Mouse (Mus musculus) limb, embryonic 14.5 days (tissue): ENCODE measurements around the gene Klhl7. TPM values are rescaled to one million over a fixed set of nuclear protein-coding genes. Genes with fewer than 3 reads are reported as not detected.

ENCODE experiments used
- ATAC-seq: fragments of 200-750 bp; cut with Nextera tagmentation; 2 replicates; pipeline ENCODE4 v1.8.0; 2017; ENCODE audit warnings: low read depth, moderate number of reproducible peaks, moderate TSS enrichment; ENCODE audit not compliant: low FRiP score
- DNase-seq: peaks from one replicate; pipeline ENCODE4 v3.0.0-alpha.2; 2015; ENCODE audit warnings: low spot score
- H3K27ac ChIP-seq: fragments of 300-500 bp; sonication (generic); replicated peaks from 2 replicates; pipeline ENCODE4 v1.5.1; 2014; ENCODE audit warnings: low read depth, mild to moderate bottlenecking, low read length, moderate library complexity, mixed read lengths
- H3K27me3 ChIP-seq: fragments of 300-500 bp; sonication (generic); 2 replicates; pipeline ENCODE4 v1.6.1; 2014; ENCODE audit warnings: low read length, mixed read lengths; ENCODE audit not compliant: control insufficient read depth, insufficient read depth
- H3K36me3 ChIP-seq: fragments of 300-500 bp; sonication (generic); 2 replicates; pipeline ENCODE4 v1.6.1; 2014; ENCODE audit warnings: mild to moderate bottlenecking, low read length, moderate library complexity, mixed read lengths; ENCODE audit not compliant: control insufficient read depth, insufficient read depth
- H3K4me1 ChIP-seq: fragments of 300-500 bp; sonication (generic); 2 replicates; pipeline ENCODE4 v1.6.1; 2014; ENCODE audit warnings: antibody characterized with exemption, low read length, mixed read lengths; ENCODE audit not compliant: control insufficient read depth, insufficient read depth
- H3K4me2 ChIP-seq: fragments of 300-500 bp; sonication (generic); replicated peaks from 2 replicates; pipeline ENCODE4 v1.6.1; 2014; ENCODE audit warnings: low read depth, mild to moderate bottlenecking, low read length, moderate library complexity; ENCODE audit not compliant: severe bottlenecking
- H3K4me3 ChIP-seq: fragments of 300-500 bp; sonication (generic); replicated peaks from 2 replicates; pipeline ENCODE4 v1.5.1; 2014; ENCODE audit warnings: low read length
- H3K9ac ChIP-seq: fragments of 300-500 bp; sonication (generic); 2 replicates; pipeline ENCODE4 v1.6.1; 2014; ENCODE audit warnings: mild to moderate bottlenecking, low read depth, low read length, moderate library complexity; ENCODE audit not compliant: severe bottlenecking
- H3K9me3 ChIP-seq: fragments of 300-500 bp; sonication (generic); 2 replicates; pipeline ENCODE4 v1.6.1; 2016; ENCODE audit warnings: low read length; ENCODE audit not compliant: control insufficient read depth
- POLR2A ChIP-seq: fragments of 200-500 bp; IDR thresholded peaks from 2 replicates; pipeline ENCODE4 v1.8.0; 2012; ENCODE audit warnings: inconsistent platforms, mild to moderate bottlenecking, moderate library complexity, borderline replicate concordance; ENCODE audit not compliant: insufficient read depth, insufficient read length; ENCODE audit errors: extremely low read depth
- WGBS: fragments of 180-500 bp; shearing (Covaris S2); extraction: QIAGEN DNeasy Blood & Tissue Kit; methylation state at CpG from one replicate; pipeline ENCODE4 v1.1.7; 2014; 5-methylcytosine and 5-hydroxymethylcytosine counted together
- polyA plus RNA-seq, 2 experiments: library from polyadenylated mRNA; depleted of rRNA in 1 of 2; stranded (reverse) in 1 of 2; unstranded in 1 of 2; fragments of >200 nt; fragmentation: Nextera tagmentation in 1 of 2; extraction: Ambion mirVana in 1 of 2; gene quantifications; 2 replicates each; pipeline versions ENCODE4 v1.2.1 to v1.2.3; 2012 to 2014

Klhl7 gene
- polyA plus RNA-seq, 2 experiments: 33.7 to 51.7 TPM

DNA sequence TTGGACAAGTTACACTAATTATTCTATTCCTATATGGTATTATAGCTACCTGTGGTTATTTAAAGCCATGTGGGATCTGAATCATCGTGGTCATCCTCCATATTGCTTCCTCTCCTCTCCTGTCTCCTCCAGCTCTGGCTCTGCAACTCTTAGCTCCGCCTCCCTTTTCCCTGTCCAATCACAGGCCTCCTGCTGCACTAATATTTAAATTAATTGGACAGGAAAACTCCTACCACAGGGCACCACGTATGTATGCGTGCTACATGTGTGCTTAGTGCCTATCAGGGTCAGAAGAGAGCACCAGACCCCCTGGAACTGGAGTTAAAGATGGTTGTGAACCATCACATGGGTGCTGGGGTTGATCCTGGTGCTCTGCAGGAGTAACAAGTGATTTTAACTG is 88.1 kb downstream of the Klhl7 start:
- H3K4me2 ChIP-seq: no peak overlapping the region
- ATAC-seq: no peak
- H3K4me3 ChIP-seq: no peak overlapping the region
- H3K9ac ChIP-seq: no peak overlapping the region
- 62% methylated on average over 4 of the region's 4 CpGs for WGBS
- TF ChIP-seq POLR2A: no peak
- no peaks in the 10 kb centered on the region for H3K27me3 ChIP-seq
- H3K36me3 ChIP-seq: peaks cover 8% of the 10 kb centered on the region
- H3K4me1 ChIP-seq: no peaks in the 10 kb centered on the region
- H3K27ac ChIP-seq: no peak overlapping the region
- no peaks in the 10 kb centered on the region for H3K9me3 ChIP-seq
- no peak for DNase-seq

GRCm38 (mm10) chr5:24191821-24192220 is 91.4 kb downstream of the Klhl7 start:
- Histone ChIP-seq H3K27ac (no peak overlapping the region), H3K4me3 (no peak overlapping the region), H3K4me2 (no peak overlapping the region), H3K9ac (no peak overlapping the region), H3K4me1 (no peaks in the 10 kb centered on the region), H3K36me3 (no peaks in the 10 kb centered on the region), H3K9me3 (no peaks in the 10 kb centered on the region), H3K27me3 (no peaks in the 10 kb centered on the region)
- WGBS: 77% methylated on average over 2 of the region's 2 CpGs
- DNase-seq (no peak), ATAC-seq (no peak)
- TF ChIP-seq POLR2A: no peak

DNA sequence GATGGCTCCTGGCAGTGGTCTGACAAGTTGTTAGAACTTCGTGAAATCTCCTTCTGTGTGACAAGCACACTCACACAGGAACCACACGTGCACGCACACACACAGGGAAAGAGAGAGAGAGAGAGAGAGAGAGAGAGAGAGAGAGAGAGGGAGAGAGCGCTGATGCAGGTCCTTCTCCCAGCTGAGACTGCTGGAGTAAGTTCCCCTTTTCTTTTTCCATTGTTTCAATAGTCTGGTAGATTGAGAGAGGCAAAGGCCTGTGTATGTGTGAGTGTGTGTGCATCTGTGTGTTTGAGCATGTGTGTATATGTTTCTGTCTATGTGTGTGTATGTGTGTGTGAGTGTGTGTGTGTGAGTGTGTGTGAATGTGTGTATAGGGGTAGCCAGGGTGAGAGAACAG is 100.6 kb downstream of the Klhl7 start:
- H3K9me3 ChIP-seq: no peaks in the 10 kb centered on the region
- DNase-seq (no peak), ATAC-seq (no peak)
- 83% methylated on average over 4 of the region's 4 CpGs for WGBS
- no peak overlapping the region for H3K4me2 ChIP-seq
- H3K27ac ChIP-seq: no peak overlapping the region
- H3K36me3 ChIP-seq: no peaks in the 10 kb centered on the region
- no peak for TF ChIP-seq POLR2A
- no peak overlapping the region for H3K4me3 ChIP-seq
- H3K4me1 ChIP-seq: no peaks in the 10 kb centered on the region
- no peaks in the 10 kb centered on the region for H3K27me3 ChIP-seq
- no peak overlapping the region for H3K9ac ChIP-seq

GRCm38 (mm10) chr5:24202492-24202891 is 102.1 kb downstream of the Klhl7 start:
- Histone ChIP-seq H3K4me2 (no peak overlapping the region), H3K9ac (no peak overlapping the region), H3K4me1 (no peaks in the 10 kb centered on the region), H3K36me3 (no peaks in the 10 kb centered on the region), H3K9me3 (no peaks in the 10 kb centered on the region), H3K27me3 (no peaks in the 10 kb centered on the region), H3K4me3 (no peak overlapping the region), H3K27ac (no peak overlapping the region)
- no peak for TF ChIP-seq POLR2A
- DNase-seq (no peak), ATAC-seq (no peak)
- WGBS: 83% methylated on average over 5 of the region's 5 CpGs

- no peak for ATAC-seq
Measured at GRCm38 (mm10) chr5:24203266-24203665, 102.9 kb downstream of the Klhl7 start.

DNA sequence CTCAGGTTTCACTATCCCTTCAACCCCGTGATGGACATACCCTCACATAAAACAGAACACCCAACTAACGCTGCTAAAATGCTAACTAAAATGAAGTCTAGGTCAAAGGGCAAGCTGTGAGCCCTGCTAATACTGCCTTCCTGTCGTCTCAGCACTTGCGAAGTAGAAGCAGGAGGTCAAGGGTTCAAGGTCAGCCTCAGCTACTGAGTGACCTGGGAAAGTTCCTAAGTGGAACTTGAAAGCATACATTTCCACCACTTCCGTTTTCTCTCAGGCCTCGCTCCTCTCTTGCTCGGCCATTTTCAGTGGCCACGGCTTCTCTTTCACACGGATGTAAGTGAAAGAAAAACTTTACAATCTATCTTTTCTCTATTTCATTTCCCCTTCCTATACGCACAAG is 107.6 kb downstream of the Klhl7 start:
- DNase-seq (no peak), ATAC-seq (no peak)
- H3K4me3 ChIP-seq: no peak overlapping the region
- no peaks in the 10 kb centered on the region for H3K9me3 ChIP-seq
- 48% methylated on average over 10 of the region's 10 CpGs for whole genome bisulfite sequencing
- H3K27ac ChIP-seq: no peak overlapping the region
- TF ChIP-seq POLR2A: no peak
- H3K27me3 ChIP-seq: no peaks in the 10 kb centered on the region
- H3K4me1 ChIP-seq: no peaks in the 10 kb centered on the region
- no peaks in the 10 kb centered on the region for H3K36me3 ChIP-seq
- no peak overlapping the region for H3K9ac ChIP-seq
- no peak overlapping the region for H3K4me2 ChIP-seq

More at GRCm38 (mm10) chr5:24203266-24203665, 102.9 kb downstream of the Klhl7 start:
- no peak overlapping the region for H3K9ac ChIP-seq
- no peaks in the 10 kb centered on the region for H3K27me3 ChIP-seq
- TF ChIP-seq POLR2A: no peak
- 69% methylated on average over 5 of the region's 5 CpGs for WGBS
- H3K36me3 ChIP-seq: no peaks in the 10 kb centered on the region
- H3K4me1 ChIP-seq: no peaks in the 10 kb centered on the region
- no peak for DNase-seq
- H3K4me3 ChIP-seq: no peak overlapping the region
- H3K9me3 ChIP-seq: no peaks in the 10 kb centered on the region
- no peak overlapping the region for H3K4me2 ChIP-seq
- no peak overlapping the region for H3K27ac ChIP-seq
